ENCODE assay signal across 8 mouse cellular contexts in the genomic region with DNA sequence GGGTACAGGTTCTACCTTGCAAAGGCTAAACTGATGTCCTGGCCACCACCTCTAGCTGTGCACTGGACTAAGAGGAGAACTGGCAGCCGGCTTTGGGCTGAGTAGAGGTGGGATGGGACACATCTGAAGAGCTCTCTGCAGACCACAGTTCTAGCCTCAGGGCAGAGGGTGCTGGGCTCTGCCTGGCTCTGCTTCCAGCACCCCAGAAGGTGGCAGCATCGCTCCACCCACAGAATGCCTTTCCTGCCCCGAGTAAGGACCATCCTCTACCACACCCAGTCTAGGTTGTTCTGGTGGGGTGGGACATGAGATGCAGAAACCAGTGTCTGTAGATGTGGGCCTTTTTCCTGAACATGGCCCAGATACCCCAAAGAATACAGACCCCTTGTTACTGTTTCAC. TPM values are rescaled to one million over a fixed set of nuclear protein-coding genes. Genes with fewer than 3 reads are reported as not detected.
DNase-seq lines count a peak whose midpoint lies in the region; ATAC-seq and TF ChIP-seq lines count a peak whose summit lies in the region.

No protein-coding gene starts in this region.

- H3K9me3 ChIP-seq in heart, embryonic 15.5 days (replicated peaks), result no peaks in the 10 kb centered on the region
- H3K9me3 ChIP-seq in hindbrain, embryonic 14.5 days (ENCODE audit: control insufficient read depth, low read length), result no peaks in the 10 kb centered on the region
- no peaks in the 10 kb centered on the region for H3K9me3 ChIP-seq in limb, embryonic 14.5 days (ENCODE audit: control insufficient read depth, low read length)
- no peaks in the 10 kb centered on the region for H3K9me3 ChIP-seq in midbrain, embryonic 16.5 days (replicated peaks; ENCODE audit: control insufficient read depth, low read length, poor library complexity, severe bottlenecking)

- no peak overlapping the region for H3K27ac ChIP-seq in heart, embryonic 15.5 days
- H3K27ac ChIP-seq in hindbrain, embryonic 14.5 days, result no peak overlapping the region
- no peak overlapping the region for H3K27ac ChIP-seq in limb, embryonic 14.5 days (replicated peaks; ENCODE audit: low read depth, low read length)
- H3K27ac ChIP-seq in midbrain, embryonic 16.5 days (ENCODE audit: low read length), result no peak overlapping the region

- ATAC-seq in heart, embryonic 15.5 days (replicated peaks; ENCODE audit: insufficient number of reproducible peaks, insufficient read depth, low FRiP score, low read depth), result 0 out of 2 replicates have a peak, but pooled peaks have one; percentile 32
- peak; percentile 76 for ATAC-seq in hindbrain, embryonic 14.5 days (ENCODE audit: low FRiP score)
- ATAC-seq in limb, embryonic 14.5 days (ENCODE audit: low FRiP score, low read depth), result 0 out of 2 replicates have a peak, but pooled peaks have one; percentile 18
- peak; percentile 56; the same call in 1 of the 2 replicates for ATAC-seq in midbrain, embryonic 16.5 days

- no peak for TF ChIP-seq POLR2A in limb, embryonic 14.5 days (IDR thresholded peaks at IDR 0.05; ENCODE audit: borderline replicate concordance, extremely low read depth, insufficient read depth, insufficient read length)

- DNase-seq in heart, adult 8-10 months (ENCODE audit: low spot score), result no peak
- DNase-seq in ZHBTc4 (ENCODE audit: low read depth, low spot score), result peak; percentile 75
- DNase-seq in embryo, embryonic 10.5 days (ENCODE audit: low spot score), result peak; percentile 71
- DNase-seq in hindbrain, embryonic 14.5 days (ENCODE audit: low spot score), result peak; percentile 76
- DNase-seq in limb, embryonic 14.5 days (ENCODE audit: low spot score), result peak; percentile 71
- peak; percentile 77 for DNase-seq in testis, postnatal 10 days (ENCODE audit: low spot score)

- H3K9ac ChIP-seq in heart, embryonic 15.5 days, result no peak overlapping the region
- H3K9ac ChIP-seq in hindbrain, embryonic 14.5 days, result no peak overlapping the region
- 0 out of 2 replicates have a peak overlapping the region, but pooled peaks have one; percentile 9 for H3K9ac ChIP-seq in limb, embryonic 14.5 days (ENCODE audit: low read depth, low read length, severe bottlenecking)
- H3K9ac ChIP-seq in midbrain, embryonic 16.5 days (ENCODE audit: low read depth, low read length), result no peak overlapping the region

- peaks cover 45% of the 10 kb centered on the region for H3K36me3 ChIP-seq in heart, embryonic 15.5 days
- peaks cover 39% of the 10 kb centered on the region for H3K36me3 ChIP-seq in hindbrain, embryonic 14.5 days (replicated peaks; ENCODE audit: control insufficient read depth, insufficient read depth)
- peaks cover 53% of the 10 kb centered on the region for H3K36me3 ChIP-seq in limb, embryonic 14.5 days (ENCODE audit: control insufficient read depth, insufficient read depth, low read length)
- peaks cover 9% of the 10 kb centered on the region for H3K36me3 ChIP-seq in midbrain, embryonic 16.5 days (ENCODE audit: control insufficient read depth, insufficient read depth, low read length)

- 32% methylated on average over 3 of the region's 3 CpGs for WGBS in heart, embryonic 15.5 days
- WGBS in hindbrain, embryonic 14.5 days, result 22% methylated on average over 3 of the region's 3 CpGs
- WGBS in limb, embryonic 14.5 days, result 24% methylated on average over 3 of the region's 3 CpGs
- WGBS in midbrain, embryonic 16.5 days, result 29% methylated on average over 3 of the region's 3 CpGs

- H3K27me3 ChIP-seq in heart, embryonic 15.5 days, result no peaks in the 10 kb centered on the region
- H3K27me3 ChIP-seq in hindbrain, embryonic 14.5 days (ENCODE audit: control insufficient read depth, insufficient read depth, low read length), result no peaks in the 10 kb centered on the region
- H3K27me3 ChIP-seq in limb, embryonic 14.5 days (ENCODE audit: control insufficient read depth, insufficient read depth, low read length), result no peaks in the 10 kb centered on the region
- no peaks in the 10 kb centered on the region for H3K27me3 ChIP-seq in midbrain, embryonic 16.5 days (ENCODE audit: control insufficient read depth, insufficient read depth, low read depth, low read length)

- H3K4me1 ChIP-seq in heart, embryonic 15.5 days (replicated peaks), result peaks cover 35% of the 10 kb centered on the region
- H3K4me1 ChIP-seq in hindbrain, embryonic 14.5 days (replicated peaks; ENCODE audit: control insufficient read depth, insufficient read depth, low read length), result peaks cover 10% of the 10 kb centered on the region
- H3K4me1 ChIP-seq in limb, embryonic 14.5 days (ENCODE audit: control insufficient read depth, insufficient read depth, low read length), result peaks cover 9% of the 10 kb centered on the region; the same call in 1 of the 2 replicates
- H3K4me1 ChIP-seq in midbrain, embryonic 16.5 days (ENCODE audit: control insufficient read depth, insufficient read depth, low read length), result peaks cover 33% of the 10 kb centered on the region

- H3K4me3 ChIP-seq in heart, embryonic 15.5 days, result no peak overlapping the region
- H3K4me3 ChIP-seq in hindbrain, embryonic 14.5 days (replicated peaks; ENCODE audit: low read length), result no peak overlapping the region
- H3K4me3 ChIP-seq in limb, embryonic 14.5 days (replicated peaks; ENCODE audit: low read length), result no peak overlapping the region
- no peak overlapping the region for H3K4me3 ChIP-seq in midbrain, embryonic 16.5 days (ENCODE audit: low read depth, low read length)

- no peak overlapping the region for H3K4me2 ChIP-seq in heart, embryonic 15.5 days
- H3K4me2 ChIP-seq in hindbrain, embryonic 14.5 days (replicated peaks), result no peak overlapping the region
- no peak overlapping the region for H3K4me2 ChIP-seq in limb, embryonic 14.5 days (replicated peaks; ENCODE audit: low read depth, low read length, severe bottlenecking)
- H3K4me2 ChIP-seq in midbrain, embryonic 16.5 days (ENCODE audit: low read length), result no peak overlapping the region

RNA-seq across cellular contexts. Expression of gene Ccdc167, which starts 12.1 kb away (rescaled TPM):
- 10.3 and 12.5 TPM in 2 replicates for polyA plus RNA-seq in heart, embryonic 15.5 days (2015; fragmentation: Nextera tagmentation; extraction: Ambion mirVana)
- total RNA-seq in heart, adult 8-10 months (2022), result 10 to 100 TPM; 12.4 to 14.9 (median 14.1) TPM
- polyA plus RNA-seq in hindbrain, embryonic 14.5 days (2014; fragmentation: Nextera tagmentation; extraction: Ambion mirVana), result 13.5 and 13.6 TPM in 2 replicates
- 16.6 and 19.3 TPM in 2 replicates for polyA plus RNA-seq in limb, embryonic 14.5 days (2012; rRNA removed)
- polyA plus RNA-seq in limb, embryonic 14.5 days (2014; fragmentation: Nextera tagmentation; extraction: Ambion mirVana), result 13.1 and 15.8 TPM in 2 replicates
- polyA plus RNA-seq in midbrain, embryonic 16.5 days (2015; fragmentation: Nextera tagmentation; extraction: Ambion mirVana), result 9.9 and 10.9 TPM in 2 replicates

RNA-seq across cellular contexts. Expression of gene Cmtr1, which starts 44.4 kb away (rescaled TPM):
- polyA plus RNA-seq in heart, embryonic 15.5 days (2015; fragmentation: Nextera tagmentation; extraction: Ambion mirVana), result 78.3 and 88.5 TPM in 2 replicates
- total RNA-seq in heart, adult 8-10 months (2022), result 10 to 100 TPM; 57.5 to 79.0 (median 65.0) TPM
- polyA plus RNA-seq in hindbrain, embryonic 14.5 days (2014; fragmentation: Nextera tagmentation; extraction: Ambion mirVana), result 103 and 109 TPM in 2 replicates
- polyA plus RNA-seq in limb, embryonic 14.5 days (2012; rRNA removed), result 42.8 and 54.3 TPM in 2 replicates
- 95.8 and 109 TPM in 2 replicates for polyA plus RNA-seq in limb, embryonic 14.5 days (2014; fragmentation: Nextera tagmentation; extraction: Ambion mirVana)
- polyA plus RNA-seq in midbrain, embryonic 16.5 days (2015; fragmentation: Nextera tagmentation; extraction: Ambion mirVana), result 122 and 127 TPM in 2 replicates

Comparison
In these comparisons a context has a peak if more than half of its experiments do, and no peak if none do; other contexts are left out.
1. ATAC-seq: peak in every context shown above with its lines; median percentile 76 in hindbrain, embryonic 14.5 days; 56 in midbrain, embryonic 16.5 days; 32 in heart, embryonic 15.5 days; 18 in limb, embryonic 14.5 days.